Mouse (Mus musculus): ENCODE results near the gene Slc6a16. TPM values are rescaled to one million over a fixed set of nuclear protein-coding genes. Genes with fewer than 3 reads are reported as not detected.

Slc6a16 gene
- total RNA-seq, 1 experiment: 12.7 TPM

DNA sequence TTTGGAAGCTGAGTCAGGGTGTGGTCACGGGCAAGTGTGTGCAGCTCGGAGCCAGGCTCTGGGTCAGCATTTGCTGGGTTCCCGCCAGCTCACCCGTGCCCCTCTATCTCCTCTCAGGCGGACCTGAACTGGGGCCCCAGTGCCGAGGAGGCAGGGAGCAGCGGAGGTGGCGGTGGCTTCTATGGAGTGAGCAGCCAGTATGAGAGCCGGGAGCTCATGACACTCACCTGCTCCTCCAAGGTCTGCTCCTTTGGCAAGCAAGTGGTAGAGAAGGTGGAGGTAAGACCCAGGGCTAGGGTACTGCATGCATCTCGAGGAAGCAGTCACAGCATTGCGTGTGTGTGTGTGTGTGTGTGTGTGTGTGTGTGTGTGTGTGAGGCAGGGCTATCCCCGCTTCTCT lies 9.7 kb upstream of the Slc6a16 start:
- TF ChIP-seq MAFK (IDR thresholded peaks at IDR 0.05; ENCODE audit: insufficient read depth, low read depth, low read length) (no peak), CHD2 (IDR thresholded peaks at IDR 0.05; ENCODE audit: low read depth, low read length) (no peak)
- DNase-seq (ENCODE audit: low read depth, low spot score): no peak
- peaks cover 7 to 21% of the 10 kb centered on the region in 2 experiments for H3K4me1 ChIP-seq (ENCODE audit: control insufficient read depth in 2 of 2, insufficient read depth in 2 of 2, low read length in 2 of 2, poor library complexity in 1 of 2)
- no peak overlapping the region for H3K9ac ChIP-seq (ENCODE audit: insufficient read depth, low read depth, low read length, poor library complexity, severe bottlenecking)
- H3K27ac ChIP-seq (ENCODE audit: insufficient read depth, low read depth, low read length, poor library complexity, severe bottlenecking): no peak overlapping the region
- H3K36me3 ChIP-seq (ENCODE audit: control insufficient read depth, insufficient read depth, low read length, poor library complexity, severe bottlenecking): peaks cover 42% of the 10 kb centered on the region
- in situ Hi-C loops (cut with MboI; ENCODE audit: low sequenced_read_pairs in 2 of 2, unreplicated experiment in 2 of 2): no loop called here
- H3K9me3 ChIP-seq (ENCODE audit: control insufficient read depth, insufficient read depth, low read depth, low read length): no peaks in the 10 kb centered on the region
- H3K4me3 ChIP-seq (ENCODE audit: insufficient read depth in 1 of 2, low read depth in 1 of 2, low read length in 2 of 2, poor library complexity in 1 of 2, severe bottlenecking in 1 of 2): no peak overlapping the region

- Histone ChIP-seq H3K9ac (ENCODE audit: insufficient read depth, low read depth, low read length, poor library complexity, severe bottlenecking) (no peak overlapping the region), H3K36me3 (ENCODE audit: control insufficient read depth, insufficient read depth, low read length, poor library complexity, severe bottlenecking) (peaks cover 36% of the 10 kb centered on the region)
Measured at GRCm38 (mm10) chr7:45231941-45232340, 8.9 kb upstream of the Slc6a16 start.

DNA sequence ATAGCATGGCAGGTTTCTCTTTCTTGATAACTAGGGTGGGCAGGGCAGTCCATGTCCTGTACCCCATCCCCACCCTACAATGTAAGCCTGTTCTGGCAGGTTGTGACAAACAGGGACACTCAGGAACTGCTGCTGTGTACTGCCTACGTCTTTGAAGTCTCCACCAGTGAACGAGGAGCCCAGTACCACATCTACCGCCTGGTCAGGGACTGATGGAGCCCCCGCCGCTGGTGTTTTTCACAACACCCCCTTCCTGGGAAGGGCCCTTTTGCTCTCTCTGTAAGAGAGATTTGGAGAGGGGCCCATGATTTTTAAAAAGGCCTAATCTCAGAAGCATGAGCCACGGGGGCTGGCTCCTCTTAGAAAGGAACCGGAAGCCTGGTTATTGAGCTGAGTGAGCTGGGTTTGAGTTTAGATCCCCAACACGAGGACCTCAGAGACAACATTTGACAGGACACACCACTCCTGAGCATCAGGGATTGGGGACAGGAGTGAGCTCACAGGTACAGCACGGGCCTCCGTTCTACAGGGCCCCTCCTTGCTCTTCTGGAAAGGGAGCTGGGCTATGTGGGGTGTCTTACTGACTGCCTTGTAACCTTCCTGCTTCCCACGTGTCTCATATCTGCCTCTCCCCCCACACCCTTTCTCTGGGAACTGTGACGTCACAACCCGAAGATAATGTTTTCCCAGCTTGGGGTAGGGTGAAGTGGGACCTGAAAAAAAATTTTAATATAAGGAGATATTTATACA lies 8.0 kb upstream of the Slc6a16 start:
- peaks cover 7 to 24% of the 10 kb centered on the region in 2 experiments for H3K4me1 ChIP-seq (ENCODE audit: control insufficient read depth in 2 of 2, insufficient read depth in 2 of 2, low read length in 2 of 2, poor library complexity in 1 of 2)
- H3K9ac ChIP-seq (ENCODE audit: insufficient read depth, low read depth, low read length, poor library complexity, severe bottlenecking): no peak overlapping the region
- no peak for DNase-seq (ENCODE audit: low read depth, low spot score)
- H3K36me3 ChIP-seq (ENCODE audit: control insufficient read depth, insufficient read depth, low read length, poor library complexity, severe bottlenecking): peaks cover 36% of the 10 kb centered on the region
- no peak overlapping the region for H3K27ac ChIP-seq (ENCODE audit: insufficient read depth, low read depth, low read length, poor library complexity, severe bottlenecking)
- TF ChIP-seq MAFK (IDR thresholded peaks at IDR 0.05; ENCODE audit: insufficient read depth, low read depth, low read length): no peak
- TF ChIP-seq ZNF384 (IDR thresholded peaks at IDR 0.05; ENCODE audit: low read depth, low read length): no peak
- no peak for TF ChIP-seq ZC3H11A (IDR thresholded peaks at IDR 0.05; ENCODE audit: borderline replicate concordance, low read depth, low read length)
- TF ChIP-seq CHD2 (IDR thresholded peaks at IDR 0.05; ENCODE audit: low read depth, low read length): no peak
- TF ChIP-seq HCFC1 (IDR thresholded peaks at IDR 0.05; ENCODE audit: borderline replicate concordance, insufficient read depth, low read length): no peak
- in situ Hi-C loops (cut with MboI; ENCODE audit: low sequenced_read_pairs in 2 of 2, unreplicated experiment in 2 of 2): no loop called here
- no peaks in the 10 kb centered on the region for H3K9me3 ChIP-seq (ENCODE audit: control insufficient read depth, insufficient read depth, low read depth, low read length)
- H3K4me3 ChIP-seq (ENCODE audit: insufficient read depth in 1 of 2, low read depth in 1 of 2, low read length in 2 of 2, poor library complexity in 1 of 2, severe bottlenecking in 1 of 2): no peak overlapping the region

More at GRCm38 (mm10) chr7:45231941-45232340, 8.9 kb upstream of the Slc6a16 start:
- H3K9me3 ChIP-seq (ENCODE audit: control insufficient read depth, insufficient read depth, low read depth, low read length): no peaks in the 10 kb centered on the region
- no peak for DNase-seq (ENCODE audit: low read depth, low spot score)
- no peak overlapping the region for H3K27ac ChIP-seq (ENCODE audit: insufficient read depth, low read depth, low read length, poor library complexity, severe bottlenecking)
- in situ Hi-C loops (cut with MboI; ENCODE audit: low sequenced_read_pairs in 2 of 2, unreplicated experiment in 2 of 2): no loop called here
- TF ChIP-seq CHD2 (IDR thresholded peaks at IDR 0.05; ENCODE audit: low read depth, low read length) (no peak), ZNF384 (IDR thresholded peaks at IDR 0.05; ENCODE audit: low read depth, low read length) (no peak), HCFC1 (IDR thresholded peaks at IDR 0.05; ENCODE audit: borderline replicate concordance, insufficient read depth, low read length) (no peak), MAFK (IDR thresholded peaks at IDR 0.05; ENCODE audit: insufficient read depth, low read depth, low read length) (no peak)
- H3K4me3 ChIP-seq (ENCODE audit: insufficient read depth in 1 of 2, low read depth in 1 of 2, low read length in 2 of 2, poor library complexity in 1 of 2, severe bottlenecking in 1 of 2): no peak overlapping the region
- peaks cover 7 to 22% of the 10 kb centered on the region in 2 experiments for H3K4me1 ChIP-seq (ENCODE audit: control insufficient read depth in 2 of 2, insufficient read depth in 2 of 2, low read length in 2 of 2, poor library complexity in 1 of 2)

DNA sequence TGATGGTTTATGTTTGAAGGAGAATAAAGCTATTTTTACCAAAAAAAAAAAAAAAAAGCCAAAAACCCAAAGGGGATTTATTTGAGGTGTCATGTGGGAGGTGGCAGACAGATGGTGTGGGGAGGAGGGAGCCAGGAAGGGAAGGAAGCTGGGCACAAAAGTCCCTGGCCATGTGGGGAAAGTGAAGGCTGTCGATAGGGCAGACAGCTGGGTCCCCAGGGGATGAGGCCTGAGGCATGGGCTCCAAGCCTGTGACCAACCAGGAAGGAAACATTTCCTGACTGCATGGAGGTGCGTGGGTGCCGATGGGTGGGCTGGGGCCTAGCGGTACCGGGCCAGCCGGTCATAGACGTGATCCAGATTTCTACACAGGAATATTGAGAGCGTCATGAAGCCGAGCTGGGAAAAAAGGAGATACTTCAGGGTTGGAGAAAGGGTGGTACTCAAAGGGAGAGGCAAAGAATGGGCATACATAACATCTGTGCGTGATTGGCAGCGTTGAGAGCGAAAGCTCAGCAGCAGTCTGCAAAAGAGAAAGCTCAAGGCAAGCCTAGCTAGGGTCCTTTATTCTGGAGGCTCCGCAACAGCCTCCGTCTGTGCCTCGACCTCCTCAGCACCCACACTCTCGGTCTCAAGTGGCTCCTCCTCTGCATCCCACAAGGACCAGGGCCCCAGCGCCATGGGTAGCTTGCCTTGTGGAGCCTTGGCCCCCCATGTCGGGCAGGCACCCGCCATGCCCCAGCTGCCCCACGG lies 7.1 kb upstream of the Slc6a16 start:
- Histone ChIP-seq H3K27ac (ENCODE audit: insufficient read depth, low read depth, low read length, poor library complexity, severe bottlenecking) (no peak overlapping the region), H3K4me1 (ENCODE audit: control insufficient read depth in 2 of 2, insufficient read depth in 2 of 2, low read length in 2 of 2, poor library complexity in 1 of 2) (peaks cover 7 to 27% of the 10 kb centered on the region in 2 experiments), H3K9ac (ENCODE audit: insufficient read depth, low read depth, low read length, poor library complexity, severe bottlenecking) (peak overlapping the region; percentile 65; the same call in 1 of the 2 replicates), H3K9me3 (ENCODE audit: control insufficient read depth, insufficient read depth, low read depth, low read length) (no peaks in the 10 kb centered on the region), H3K4me3 (ENCODE audit: insufficient read depth in 1 of 2, low read depth in 1 of 2, low read length in 2 of 2, poor library complexity in 1 of 2, severe bottlenecking in 1 of 2) (peak overlapping the region; percentile 47 to 65), H3K36me3 (ENCODE audit: control insufficient read depth, insufficient read depth, low read length, poor library complexity, severe bottlenecking) (peaks cover 32% of the 10 kb centered on the region)
- no peak for TF ChIP-seq ZC3H11A (IDR thresholded peaks at IDR 0.05; ENCODE audit: borderline replicate concordance, low read depth, low read length)
- in situ Hi-C loops (cut with MboI; ENCODE audit: low sequenced_read_pairs in 2 of 2, unreplicated experiment in 2 of 2): no loop called here
- DNase-seq (ENCODE audit: low read depth, low spot score): no peak

All from ES-E14 (cell line).